Mouse (Mus musculus) ovary, adult 2 months (tissue): ENCODE data around the gene Vmn1r100. TPM values are rescaled to one million over a fixed set of nuclear protein-coding genes. Genes with fewer than 3 reads are reported as not detected.

Experiments
- polyA plus RNA-seq: library from polyadenylated mRNA; depleted of rRNA; stranded (reverse); fragments of >200 nt; gene quantifications from 2 replicates; pipeline ENCODE4 v1.2.3, GENCODE M21; 2012; rRNA removed

Vmn1r100 gene
- polyA plus RNA-seq = not detected in 2 replicates

GRCm38 (mm10) chr7:20417642-20418041 lies at the start of gene Vmn1r100:
Gene Vmn1r100 (plus strand): TSS chr7:20417942.

DNA sequence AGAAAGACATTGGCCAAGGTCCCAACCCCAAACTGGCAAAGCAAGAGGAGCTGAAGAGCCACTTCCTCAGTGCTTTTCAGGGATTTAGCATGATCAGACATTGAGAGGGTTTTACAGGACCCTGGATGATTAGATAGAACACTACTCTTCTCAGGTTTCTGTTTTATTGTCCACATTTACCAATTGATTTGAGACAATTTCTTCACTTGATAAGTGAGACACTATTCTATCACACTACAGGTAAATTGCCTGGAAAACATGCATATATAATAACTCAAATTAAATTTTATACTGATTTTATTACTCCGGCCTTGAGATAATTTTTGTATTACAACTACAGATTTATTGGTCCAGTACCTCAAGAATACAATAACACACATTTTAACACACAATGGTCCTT lies 42.4 kb upstream of the Vmn1r100 start, which contains the start of gene Gm5728:
TSS of gene Gm5728 (minus strand) at position 101 of the 400 bp plus-strand sequence.

DNA sequence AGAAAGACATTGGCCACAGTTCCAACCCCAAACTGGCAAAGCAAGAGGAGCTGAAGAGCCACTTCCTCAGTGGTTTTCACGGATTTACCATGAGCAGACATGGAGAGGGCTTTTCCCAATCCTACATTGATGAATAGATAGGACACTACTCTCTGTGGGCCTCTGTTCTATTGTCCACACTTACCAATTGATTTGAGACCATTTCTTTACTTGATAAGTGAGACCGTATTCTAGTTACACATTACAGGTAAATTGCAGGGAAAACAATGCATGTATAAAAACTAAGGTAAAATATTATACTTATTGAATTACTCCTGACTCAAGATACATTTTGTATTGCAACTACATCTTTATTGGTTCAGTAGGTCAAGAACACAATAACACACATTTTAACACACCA lies 24.8 kb downstream of the Vmn1r100 start, which contains the start of gene Vmn1r101:
TSS of gene Vmn1r101 (minus strand) at position 101 of the 400 bp plus-strand sequence.

Other genes with a start within 250 kb of the Vmn1r100 start
- not detected in 2 replicates for gene Vmn1r94, start 249.6 kb upstream of the Vmn1r100 start, polyA plus RNA-seq
- gene Vmn1r95, start 224.2 kb upstream of the Vmn1r100 start, polyA plus RNA-seq = not detected in 2 replicates
- not detected in 2 replicates for gene Gm6164, start 212.3 kb upstream of the Vmn1r100 start, polyA plus RNA-seq
- gene Gm4498, start 184.1 kb upstream of the Vmn1r100 start, polyA plus RNA-seq = not detected in 2 replicates
- gene Gm5890, start 155.1 kb upstream of the Vmn1r100 start, polyA plus RNA-seq = not detected in 2 replicates
- not detected in 2 replicates for gene Gm4133, start 83.9 kb upstream of the Vmn1r100 start, polyA plus RNA-seq
- gene Gm5728, start 42.5 kb upstream of the Vmn1r100 start, polyA plus RNA-seq = not detected in 2 replicates
- not detected in 2 replicates for gene Vmn1r101, start 24.7 kb downstream of the Vmn1r100 start, polyA plus RNA-seq
- gene Gm10670, start 57.0 kb downstream of the Vmn1r100 start, polyA plus RNA-seq = not detected in 2 replicates
- gene Vmn1r103, start 92.6 kb downstream of the Vmn1r100 start, polyA plus RNA-seq = not detected in 2 replicates
- not detected in 2 replicates for gene Vmn1r104, start 115.9 kb downstream of the Vmn1r100 start, polyA plus RNA-seq
- not detected in 2 replicates for gene Gm5726, start 127.8 kb downstream of the Vmn1r100 start, polyA plus RNA-seq
- gene Gm4141, start 158.3 kb downstream of the Vmn1r100 start, polyA plus RNA-seq = not detected in 2 replicates
- gene Gm4513, start 181.1 kb downstream of the Vmn1r100 start, polyA plus RNA-seq = not detected in 2 replicates